Mouse (Mus musculus) liver, embryonic 14.5 days (tissue): ENCODE results near the gene Fam184b.

ENCODE experiments used
- CTCF ChIP-seq: IDR thresholded peaks from 2 replicates; pipeline ENCODE4 v1.5.1; 2016; ENCODE audit warnings: antibody characterized with exemption, low read depth, control low read depth
- EP300 ChIP-seq: IDR thresholded peaks from 2 replicates; pipeline ENCODE4 v1.6.1; 2016; ENCODE audit warnings: antibody characterized with exemption, low read depth

GRCm38 (mm10) chr5:45534319-45535098, 104.9 kb downstream of the Fam184b start:
- TF ChIP-seq EP300: no peak
- peak; percentile 73 for TF ChIP-seq CTCF
